Mouse (Mus musculus) WW6 (cell line): ENCODE data around the gene Dusp16.

ENCODE experiments used
- DNase-seq: peaks from one replicate; pipeline ENCODE4 v3.0.0-alpha.2; 2013; ENCODE audit warnings: low read depth, low spot score

The Dusp16 gene

DNA sequence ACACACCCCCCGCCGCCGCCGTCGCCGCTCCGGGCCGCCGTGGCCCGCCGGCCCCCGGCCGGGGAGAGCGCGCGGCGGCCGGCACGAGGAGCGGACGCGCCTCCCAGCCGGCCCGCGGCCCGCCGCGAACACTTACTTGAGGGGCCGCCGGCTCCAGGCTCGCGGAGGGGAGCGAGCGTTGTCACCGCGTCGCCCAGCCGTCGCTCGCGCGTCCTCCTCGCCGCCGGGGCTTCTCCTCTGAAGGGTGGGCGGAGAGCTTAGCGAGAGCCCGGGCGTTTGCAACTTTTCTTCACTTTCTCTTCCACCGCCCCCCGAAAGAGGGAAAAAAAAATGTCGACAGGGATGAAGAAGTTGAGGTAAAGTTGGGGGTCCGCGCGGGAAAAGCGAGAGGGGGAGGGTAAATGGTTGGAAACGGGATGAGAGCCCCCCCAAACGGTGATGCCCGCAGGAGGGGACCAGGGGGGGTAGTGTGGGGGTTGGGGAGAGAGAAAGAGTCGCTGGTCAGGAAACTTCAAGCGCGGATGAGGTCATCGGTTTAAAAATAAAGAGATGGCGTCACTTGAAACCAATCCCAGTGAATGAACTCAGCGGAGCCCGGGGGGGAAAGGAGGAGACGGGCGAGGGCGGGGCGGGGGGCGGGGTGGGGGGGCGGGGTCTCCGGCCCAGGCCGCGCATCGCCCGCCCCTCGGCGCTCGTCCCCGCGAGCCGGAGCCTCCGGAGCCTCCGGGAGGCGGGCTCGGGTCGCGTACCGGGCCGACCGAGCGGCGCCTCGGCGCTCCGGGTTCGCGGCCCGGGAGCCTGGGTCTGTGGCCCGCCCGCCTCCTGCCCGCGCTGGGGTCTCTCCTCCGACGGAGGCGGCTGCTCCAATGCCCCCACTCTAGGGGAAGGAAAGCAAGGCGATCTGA is at the start of gene Dusp16:
TSS of gene Dusp16 (minus strand) at position 485 of the 905 bp plus-strand sequence.
- DNase-seq: peak; percentile 85

DNA sequence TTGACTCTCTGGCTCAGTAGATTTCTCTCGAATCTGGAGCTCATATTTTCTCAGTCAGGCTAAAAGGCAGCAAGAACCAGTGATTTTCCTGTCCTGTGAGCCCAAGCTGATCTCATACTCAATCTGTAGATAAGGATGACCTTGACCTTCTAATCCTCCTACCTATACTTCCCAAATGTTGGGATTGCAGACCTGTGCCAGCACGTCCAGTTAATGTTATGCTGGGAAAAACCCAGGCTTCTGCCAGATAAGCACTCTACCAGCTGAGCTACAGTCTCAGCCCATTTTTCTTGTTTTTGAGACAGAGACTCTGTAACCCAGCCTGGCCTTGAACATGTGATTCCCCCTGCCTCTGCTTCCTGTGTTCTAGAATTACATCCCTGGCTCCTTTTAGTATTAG is 47.9 kb upstream of the Dusp16 start:
- no peak for DNase-seq

DNA sequence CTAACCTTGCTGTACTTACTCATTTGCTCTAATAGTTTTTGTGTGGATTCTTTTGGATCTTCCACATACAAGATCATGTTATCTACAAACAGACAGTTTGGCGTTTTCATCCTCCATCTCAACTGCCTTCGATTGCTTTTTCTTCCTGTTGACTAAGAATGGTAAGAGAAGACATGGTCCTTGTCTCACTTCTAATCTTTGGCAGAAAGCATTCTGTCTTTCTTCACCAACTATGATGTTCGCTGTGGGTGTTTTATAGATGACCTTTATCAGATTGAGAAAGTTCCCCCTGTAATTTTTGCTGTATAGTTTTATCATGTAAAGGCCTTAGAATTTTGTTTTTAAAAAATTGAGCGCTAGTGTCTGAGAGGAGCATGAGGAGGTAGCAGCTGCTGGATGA is 45.7 kb upstream of the Dusp16 start:
- no peak for DNase-seq

DNA sequence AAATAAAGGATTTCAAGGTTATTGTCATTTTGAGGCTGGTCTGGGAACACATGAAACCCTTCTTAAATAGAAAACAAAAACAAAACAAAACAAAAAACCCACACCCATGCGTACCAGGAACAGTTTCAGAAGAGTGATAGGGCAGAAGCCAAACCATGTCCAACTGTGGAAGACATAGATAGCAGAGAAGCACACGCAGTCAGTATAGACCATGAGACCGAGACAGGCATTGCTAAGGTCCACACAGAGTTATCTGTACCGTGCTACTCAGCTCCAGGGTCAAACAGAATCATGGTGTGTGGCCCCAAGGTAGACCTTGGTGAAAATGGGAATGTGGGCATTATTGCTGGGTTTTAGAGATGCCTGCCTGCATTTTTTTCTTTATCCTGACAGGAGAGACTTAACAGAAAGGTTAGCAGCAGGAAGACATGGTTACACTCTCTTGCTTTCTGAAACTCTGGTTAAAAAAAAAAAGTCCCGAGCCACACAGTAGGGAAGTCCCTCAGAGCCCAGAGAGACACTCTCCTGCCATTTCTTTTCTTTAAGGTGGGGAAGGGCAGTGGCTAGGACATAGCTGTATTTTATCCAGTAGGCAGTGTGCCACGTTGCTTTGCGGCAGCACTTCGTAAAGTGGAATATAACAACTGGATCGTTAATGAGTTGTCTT is 42.3 kb upstream of the Dusp16 start:
- DNase-seq: no peak

DNA sequence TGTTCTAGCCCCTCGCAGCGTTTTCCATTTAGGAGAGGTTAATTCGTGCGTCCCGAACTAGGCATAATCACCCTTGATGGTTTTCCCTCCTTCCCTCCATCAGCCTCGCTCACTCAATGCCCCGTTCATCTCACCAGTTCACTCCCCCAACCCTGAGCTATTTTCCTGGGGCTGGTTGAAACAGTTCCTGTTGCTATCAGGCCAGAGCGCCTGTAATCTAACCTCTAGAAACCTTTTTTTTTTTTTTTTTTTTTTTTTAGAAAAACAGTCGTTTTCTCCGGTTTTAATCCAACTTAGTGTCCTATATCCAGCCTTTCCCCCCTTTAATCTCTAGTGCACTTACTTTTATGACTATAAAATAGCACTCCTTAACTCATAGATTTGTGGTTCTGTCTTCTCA is 38.4 kb upstream of the Dusp16 start:
- DNase-seq: no peak

DNA sequence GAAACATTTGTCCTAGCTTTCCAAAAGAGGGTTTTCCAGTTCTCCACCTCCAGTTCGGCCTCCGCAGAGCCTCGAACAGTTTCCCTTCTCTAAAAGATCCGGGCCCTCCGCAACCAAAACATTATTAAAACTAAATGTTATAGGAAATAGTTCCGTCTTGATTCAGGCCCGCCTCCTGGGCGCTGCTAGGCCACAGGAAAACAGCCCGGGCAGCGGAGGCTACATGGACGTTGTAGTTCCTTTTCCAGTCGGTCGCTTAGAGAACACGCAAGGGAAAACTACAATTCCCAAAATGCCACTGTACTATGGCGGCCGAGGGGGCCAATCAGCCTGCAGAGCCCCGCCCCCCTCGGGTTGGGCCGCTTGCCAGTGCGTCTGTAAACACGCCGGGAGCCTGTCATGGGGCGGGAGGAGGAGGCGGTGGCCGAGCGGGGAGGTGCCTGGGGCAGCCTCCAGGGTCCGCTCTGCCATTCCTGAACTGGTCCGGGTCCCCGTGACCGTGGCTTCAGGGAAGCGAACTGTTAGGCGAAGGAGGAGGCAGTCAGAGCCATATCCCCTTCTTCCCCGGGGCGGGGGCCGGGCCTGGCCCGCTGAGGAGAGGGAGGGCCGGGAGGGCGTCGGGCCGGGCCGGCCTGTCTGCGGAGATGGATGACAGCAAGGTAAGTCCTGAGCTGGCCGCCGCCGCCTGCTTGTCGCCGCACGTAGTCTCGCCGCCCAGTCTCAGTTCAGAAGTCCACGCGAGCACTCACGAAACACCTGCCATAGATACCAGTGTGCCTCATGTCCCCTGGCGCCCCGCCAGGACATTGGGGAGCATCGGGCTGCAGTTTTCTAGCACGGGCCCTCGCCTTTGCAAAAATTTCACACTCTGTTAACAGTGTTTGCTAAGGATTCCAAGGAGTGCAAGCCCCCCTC is 37.6 kb upstream of the Dusp16 start, which contains the start of gene Crebl2:
TSS of gene Crebl2 (plus strand) at position 369 of the 915 bp plus-strand sequence.
- DNase-seq: peak; percentile 98

DNA sequence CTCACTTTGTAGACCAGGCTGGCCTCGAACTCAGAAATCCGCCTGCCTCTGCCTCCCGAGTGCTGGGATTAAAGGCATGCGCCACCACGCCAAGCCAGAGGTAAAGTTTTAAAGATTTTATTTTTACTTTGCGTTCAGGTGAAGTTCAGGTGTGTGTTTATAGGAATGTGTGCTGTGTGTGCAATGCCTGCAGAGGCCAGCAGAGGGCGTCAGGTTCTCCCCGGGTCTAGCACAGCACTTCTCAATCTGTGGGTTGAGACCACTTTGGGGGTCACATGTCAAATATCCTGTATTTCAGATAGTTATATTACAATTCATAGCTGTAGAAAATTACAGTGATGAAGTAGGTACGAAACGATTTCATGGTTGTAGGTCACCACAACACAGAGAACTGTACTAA is 30.4 kb upstream of the Dusp16 start:
- no peak for DNase-seq

DNA sequence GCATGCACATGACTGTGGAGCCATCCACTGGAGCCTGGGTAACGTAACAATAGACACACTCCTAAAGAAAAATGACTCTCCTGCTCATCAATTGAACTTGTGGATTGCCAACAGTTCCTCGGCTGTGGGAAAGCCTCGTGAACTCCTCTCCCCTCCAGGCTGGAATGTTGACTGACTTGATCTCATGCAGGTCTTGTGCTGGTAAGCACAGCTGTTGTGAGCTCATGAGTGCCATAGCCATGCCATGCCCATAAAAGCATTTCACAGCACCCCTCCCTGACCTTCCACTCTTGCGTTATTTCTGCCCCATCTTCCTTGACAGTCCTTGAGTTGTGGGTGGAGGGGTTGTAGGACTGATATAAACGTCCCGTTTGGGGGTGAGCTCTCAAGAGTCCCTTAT is 28.0 kb upstream of the Dusp16 start:
- DNase-seq: no peak

DNA sequence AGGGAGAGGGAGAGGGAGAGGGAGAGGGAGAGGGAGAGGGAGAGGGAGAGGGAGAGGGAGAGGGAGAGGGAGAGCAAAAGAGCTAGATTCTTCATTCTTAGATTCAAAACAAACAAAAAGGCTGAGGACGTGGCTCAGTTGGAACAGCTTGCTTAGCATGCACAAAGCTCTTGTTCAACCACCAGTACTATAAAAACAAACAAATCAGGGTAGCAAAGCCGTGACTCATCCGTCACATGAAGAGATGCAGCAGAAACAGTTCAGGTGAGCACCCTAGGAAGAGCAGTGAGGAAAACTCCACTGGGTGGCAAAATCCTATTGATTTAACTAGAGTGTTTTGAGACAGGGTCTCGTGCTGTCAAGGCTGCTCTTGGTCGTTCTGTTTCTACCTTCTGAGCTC is 27.3 kb upstream of the Dusp16 start:
- DNase-seq: no peak

DNA sequence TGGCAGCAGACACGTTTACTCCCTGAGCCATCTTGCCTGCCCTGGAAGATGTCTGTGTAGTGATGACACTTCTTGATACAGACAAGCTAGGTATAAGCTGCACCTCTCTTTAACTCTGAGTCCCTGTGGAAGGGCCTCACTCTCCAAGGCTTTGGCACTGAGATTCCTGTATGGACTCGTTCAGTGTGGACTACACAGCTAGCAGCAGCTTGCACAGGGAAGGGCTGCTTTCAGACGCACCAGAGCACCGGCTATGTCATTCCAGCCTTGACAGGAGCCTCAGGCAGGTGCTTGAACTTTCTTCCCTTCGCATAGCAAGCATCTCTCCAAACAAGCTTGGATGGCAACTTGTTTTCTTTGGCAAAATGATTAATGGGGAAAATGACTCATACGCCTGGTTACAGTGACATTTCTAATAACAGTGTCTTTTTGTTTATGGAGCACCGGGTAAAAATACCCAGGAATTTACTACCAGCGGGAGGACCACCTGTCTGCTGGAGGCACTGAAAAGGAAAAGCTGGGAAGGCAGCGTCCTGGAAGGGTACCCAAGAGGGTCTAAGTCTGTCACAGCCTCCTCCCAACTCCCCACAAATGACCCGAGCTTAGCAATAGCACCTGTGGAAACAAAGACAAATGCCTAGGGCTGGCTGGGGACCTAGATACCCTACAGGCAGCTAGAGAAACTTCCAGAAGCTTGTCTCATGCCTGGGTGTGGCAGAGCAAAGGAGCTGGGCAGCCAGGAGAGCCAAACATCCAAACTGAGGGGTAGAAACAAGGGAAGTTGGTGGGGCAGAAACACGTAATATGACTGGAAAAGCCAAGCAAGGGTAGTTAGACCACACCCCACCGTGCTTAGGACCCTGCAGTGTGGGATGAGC is 24.9 kb upstream of the Dusp16 start:
- no peak for DNase-seq

DNA sequence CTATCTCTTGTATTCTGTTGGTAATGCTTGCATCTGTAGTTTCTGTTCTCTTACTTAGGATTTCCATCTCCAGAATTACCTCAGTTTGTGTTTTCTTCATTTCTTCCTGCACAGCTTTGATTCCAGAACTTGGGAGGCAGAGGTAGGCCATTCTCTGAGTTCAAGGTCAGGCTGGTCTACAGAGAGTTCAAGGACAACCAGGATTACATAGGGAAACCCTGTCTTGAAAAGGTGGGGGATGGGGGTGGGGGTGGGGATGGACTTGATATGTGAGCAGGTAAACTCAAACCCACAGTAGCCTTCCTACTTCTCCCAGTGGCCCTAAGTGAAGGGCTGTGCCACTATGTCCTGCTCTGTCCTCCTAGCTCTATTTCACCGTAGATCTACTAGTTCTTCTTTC is 20.6 kb upstream of the Dusp16 start:
- no peak for DNase-seq

DNA sequence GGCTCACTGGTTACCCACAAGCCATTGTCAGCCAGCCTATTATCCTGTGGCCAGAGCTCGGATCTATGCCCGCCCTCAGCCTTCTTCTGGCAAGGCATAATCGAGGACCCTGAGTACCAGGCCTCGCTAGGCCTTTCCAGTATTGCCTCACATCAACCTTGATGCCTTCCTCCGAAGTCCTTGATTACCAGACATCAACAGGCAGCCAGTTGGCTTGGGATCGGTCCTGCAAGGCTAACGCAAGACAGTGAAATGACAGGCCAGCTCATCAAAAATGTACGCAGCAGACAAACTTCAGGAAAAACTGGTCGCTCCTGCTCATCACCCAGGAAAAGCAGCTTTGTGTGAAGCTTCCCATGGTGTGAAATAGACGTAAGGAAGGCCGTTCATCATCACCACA is 15.4 kb upstream of the Dusp16 start:
- no peak for DNase-seq

DNA sequence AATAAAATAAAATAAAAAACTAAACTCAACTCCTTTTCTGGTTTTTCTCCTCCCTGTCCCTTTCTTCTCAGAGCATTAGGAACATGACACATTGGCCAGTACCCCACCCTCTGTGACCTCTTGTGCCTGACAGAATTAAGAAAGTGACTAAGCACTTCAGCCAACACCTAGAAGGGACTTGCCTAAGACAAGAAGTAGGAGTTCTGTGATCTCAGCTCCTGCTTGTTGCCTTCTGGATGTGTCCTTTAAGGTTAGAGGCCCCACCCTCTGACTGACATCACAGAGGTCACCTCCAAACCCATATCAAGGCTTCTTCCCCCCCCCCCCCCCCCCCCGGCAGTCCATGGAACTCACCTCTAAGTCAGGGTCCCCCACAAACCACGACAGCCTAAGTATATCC is 14.7 kb upstream of the Dusp16 start:
- no peak for DNase-seq

DNA sequence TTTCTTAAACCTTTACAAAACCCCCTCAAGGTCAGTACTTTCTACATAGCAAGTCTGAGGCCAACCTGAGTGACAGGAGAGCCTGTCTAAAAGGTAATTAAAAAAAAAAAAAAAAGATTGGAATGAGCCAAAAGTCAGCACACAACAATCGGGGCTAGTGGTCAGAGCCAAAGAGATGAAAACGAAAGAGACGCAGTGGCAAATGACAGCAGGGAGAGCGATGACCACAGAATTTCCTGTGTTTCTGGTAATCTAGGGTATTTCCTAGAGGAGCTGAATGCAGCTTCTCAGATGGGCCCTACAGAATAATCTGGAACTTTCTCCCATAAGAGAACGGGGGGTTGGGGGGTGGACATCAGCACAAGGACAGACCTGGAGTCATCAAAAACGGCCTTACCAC is 13.7 kb upstream of the Dusp16 start:
- DNase-seq: no peak

DNA sequence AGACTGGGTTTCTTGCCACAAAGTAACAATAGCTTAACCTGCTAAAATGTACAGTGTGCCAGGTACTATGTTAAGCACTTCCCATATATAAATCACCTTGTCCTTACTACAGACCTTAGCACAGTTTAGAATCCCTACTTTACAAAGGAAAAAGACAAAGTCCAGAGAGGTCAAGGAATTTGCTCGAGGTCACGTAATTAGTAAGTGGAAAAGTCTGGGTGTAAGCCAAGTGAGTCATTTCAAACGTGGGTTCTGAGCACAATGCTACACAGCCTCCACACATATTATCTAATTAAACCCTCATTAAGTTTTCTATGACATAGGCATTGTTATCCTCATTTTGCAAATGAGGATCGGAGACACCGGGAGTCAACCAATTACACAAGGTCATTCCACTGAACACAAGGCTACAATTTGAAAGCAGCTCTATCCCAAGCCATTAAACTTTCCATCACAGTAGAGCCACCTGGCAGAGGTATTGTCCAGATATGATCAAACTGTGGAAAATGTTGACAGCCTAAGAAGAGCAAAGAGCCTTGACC is 12.4 kb upstream of the Dusp16 start:
- DNase-seq: no peak

DNA sequence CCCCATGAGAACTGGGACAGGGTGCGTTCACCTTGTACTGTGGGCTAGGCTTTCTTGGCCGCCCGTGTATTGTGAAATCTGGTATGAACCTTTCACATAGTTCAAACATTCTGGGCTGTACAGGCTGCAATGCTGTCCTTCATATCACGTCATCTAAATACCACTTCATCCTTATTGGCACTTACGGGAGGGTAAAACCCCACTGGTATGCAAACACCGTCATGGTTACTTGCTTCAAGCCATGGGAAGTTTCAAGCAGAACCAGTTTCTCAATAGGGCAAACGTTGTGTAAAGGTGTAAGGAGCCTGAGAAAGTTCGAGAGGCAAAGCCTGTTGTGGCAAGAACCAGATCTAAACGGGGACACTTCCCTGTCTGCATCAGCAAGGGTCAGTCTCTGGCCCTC is 10.2 kb upstream of the Dusp16 start:
- DNase-seq: no peak

DNA sequence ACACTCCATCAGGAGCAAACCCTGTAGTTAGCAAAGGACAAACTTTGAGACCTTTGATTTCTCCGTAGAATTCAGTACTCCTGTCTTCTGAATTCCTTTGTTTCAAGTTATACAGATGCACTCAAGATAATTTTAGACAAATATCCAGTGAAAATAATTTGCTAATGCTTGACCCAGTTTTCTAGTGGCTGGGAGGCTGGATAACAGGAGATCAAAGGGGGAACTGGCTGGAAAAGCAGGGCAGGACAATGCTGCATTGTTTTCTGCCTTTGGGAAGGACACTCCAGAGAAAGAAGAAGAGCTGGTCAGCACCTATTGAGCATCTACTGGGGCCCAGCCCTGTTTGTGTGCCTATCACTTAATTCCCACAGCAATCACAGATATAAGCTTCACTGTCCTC is 9.1 kb upstream of the Dusp16 start:
- no peak for DNase-seq

DNA sequence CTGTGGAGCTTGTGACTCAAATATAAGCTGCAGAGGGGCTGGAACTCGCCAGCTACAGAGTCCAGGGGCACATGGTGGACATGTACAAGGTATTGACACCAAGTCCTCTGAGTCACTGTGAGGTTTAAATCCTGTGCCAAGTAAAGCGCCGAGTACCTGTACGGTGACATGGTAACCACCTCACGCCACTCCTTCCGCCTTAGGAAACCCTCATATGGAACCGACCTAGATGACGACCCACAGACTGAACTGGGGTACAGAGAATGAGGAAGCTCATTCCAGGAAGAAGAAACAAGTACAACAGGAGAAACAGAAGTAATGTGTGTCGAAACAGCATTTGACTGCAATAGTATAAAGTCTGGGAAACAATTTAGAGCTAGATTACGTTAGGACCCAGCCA is 3.9 kb upstream of the Dusp16 start:
- no peak for DNase-seq

DNA sequence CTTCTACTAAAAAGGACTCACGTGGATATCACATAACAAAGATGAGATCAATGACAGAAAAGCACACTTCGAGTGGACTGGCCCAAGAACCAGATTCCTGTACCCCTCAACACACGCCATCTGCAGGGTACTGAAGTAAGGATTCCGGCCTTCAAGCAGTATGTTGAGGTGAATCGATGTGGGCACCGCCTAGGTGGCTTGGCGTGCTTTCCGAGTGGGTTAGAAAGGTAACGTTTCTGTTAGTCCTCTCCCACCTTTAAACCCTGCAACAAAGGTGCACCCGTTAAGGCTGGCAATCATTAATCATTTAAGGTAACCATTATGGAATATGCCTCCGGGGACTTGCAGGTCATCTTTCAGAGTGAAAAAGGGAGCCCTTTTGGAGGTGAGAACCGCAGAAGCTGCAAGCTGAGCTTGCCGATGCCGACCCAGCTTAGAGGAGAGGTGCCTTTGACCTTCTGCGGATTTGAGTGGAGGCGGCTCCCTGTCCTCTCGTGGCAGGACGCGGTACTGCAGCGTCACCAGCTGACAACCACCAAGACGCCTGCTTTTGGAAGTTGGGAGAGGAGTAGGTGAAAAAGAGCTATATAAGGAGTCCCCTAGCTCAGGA is 1.6 kb upstream of the Dusp16 start:
- DNase-seq: peak; percentile 80
